Mouse (Mus musculus) neural tube, embryonic 14.5 days (tissue): ENCODE data around the gene Vps52. TPM values are rescaled to one million over a fixed set of nuclear protein-coding genes. Genes with fewer than 3 reads are reported as not detected.

Experiments
- ATAC-seq: fragments of 200-750 bp; cut with Nextera tagmentation; 2 replicates; pipeline ENCODE4 v1.8.0; 2017; ENCODE audit warnings: low read depth, mild to moderate bottlenecking, moderate TSS enrichment, moderate library complexity
- H3K27ac ChIP-seq: fragments of 300-500 bp; sonication (generic); 2 replicates; pipeline ENCODE4 v1.5.1; 2014; ENCODE audit warnings: low read depth, mild to moderate bottlenecking, control low read depth, low read length, moderate library complexity, mixed read lengths
- H3K27me3 ChIP-seq: fragments of 300-500 bp; sonication (generic); 2 replicates; pipeline ENCODE4 v1.6.1; 2014; ENCODE audit warnings: low read length; ENCODE audit not compliant: control insufficient read depth, insufficient read depth
- H3K36me3 ChIP-seq: fragments of 300-500 bp; sonication (generic); 2 replicates; pipeline ENCODE4 v1.6.1; 2014; ENCODE audit warnings: low read length, mixed read lengths; ENCODE audit not compliant: control insufficient read depth, insufficient read depth
- H3K4me1 ChIP-seq: fragments of 300-500 bp; sonication (generic); 2 replicates; pipeline ENCODE4 v1.6.1; 2014; ENCODE audit warnings: low read length; ENCODE audit not compliant: control insufficient read depth, insufficient read depth
- H3K4me2 ChIP-seq: fragments of 300-500 bp; sonication (generic); 2 replicates; pipeline ENCODE4 v1.6.1; 2014; ENCODE audit warnings: mild to moderate bottlenecking, low read depth, low read length, control low read depth
- H3K4me3 ChIP-seq: fragments of 300-500 bp; sonication (generic); 2 replicates; pipeline ENCODE4 v1.5.1; 2014; ENCODE audit warnings: low read depth, low read length, control low read depth, mixed read lengths
- H3K9ac ChIP-seq: fragments of 300-500 bp; sonication (generic); replicated peaks from 2 replicates; pipeline ENCODE4 v1.6.1; 2014; ENCODE audit warnings: low read depth, mild to moderate bottlenecking, control low read depth, low read length, mixed read lengths
- H3K9me3 ChIP-seq: fragments of 300-500 bp; sonication (generic); 2 replicates; pipeline ENCODE4 v1.6.1; 2016; ENCODE audit warnings: low read length; ENCODE audit not compliant: control insufficient read depth
- WGBS: fragments of 180-500 bp; shearing (Covaris S2); extraction: QIAGEN DNeasy Blood & Tissue Kit; methylation state at CpG from one replicate; pipeline ENCODE4 v1.1.7; 2014; 5-methylcytosine and 5-hydroxymethylcytosine counted together
- polyA plus RNA-seq: library from polyadenylated mRNA; unstranded; fragments of >200 nt; fragmentation: Nextera tagmentation; extraction: Ambion mirVana; gene quantifications from 2 replicates; pipeline ENCODE4 v1.2.1, GENCODE M21; 2014

Vps52 gene
- polyA plus RNA-seq, 1 experiment from 2014 or later, result 57.9 TPM

DNA sequence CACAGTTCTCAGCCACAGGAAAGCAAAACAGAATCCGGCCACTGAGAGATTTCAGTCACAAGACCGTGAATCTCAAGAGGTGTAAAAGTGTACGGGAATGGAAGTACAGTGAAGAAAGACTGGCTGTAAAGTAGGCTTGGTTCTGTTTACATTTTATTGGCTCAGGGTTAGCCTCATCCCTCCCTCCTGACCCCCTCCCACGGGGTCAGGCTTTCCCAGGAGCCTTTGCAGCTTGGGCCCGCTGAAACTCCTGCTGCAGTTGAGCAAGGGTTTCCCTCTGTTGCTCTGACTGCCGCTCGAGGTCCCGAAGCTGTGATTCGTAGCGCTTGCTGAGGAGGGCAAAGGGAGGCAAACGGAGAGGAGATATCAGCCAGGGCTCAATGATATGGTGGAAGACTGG is 16.8 kb upstream of the Vps52 start:
- no peak overlapping the region for H3K27ac ChIP-seq
- H3K4me1 ChIP-seq, result peaks cover 17% of the 10 kb centered on the region
- no peaks in the 10 kb centered on the region for H3K27me3 ChIP-seq
- no peak for ATAC-seq
- no peaks in the 10 kb centered on the region for H3K9me3 ChIP-seq
- no peak overlapping the region for H3K4me3 ChIP-seq
- H3K4me2 ChIP-seq, result no peak overlapping the region
- peaks cover 6% of the 10 kb centered on the region for H3K36me3 ChIP-seq
- WGBS, result 80% methylated on average over 11 of the region's 11 CpGs
- H3K9ac ChIP-seq, result no peak overlapping the region

DNA sequence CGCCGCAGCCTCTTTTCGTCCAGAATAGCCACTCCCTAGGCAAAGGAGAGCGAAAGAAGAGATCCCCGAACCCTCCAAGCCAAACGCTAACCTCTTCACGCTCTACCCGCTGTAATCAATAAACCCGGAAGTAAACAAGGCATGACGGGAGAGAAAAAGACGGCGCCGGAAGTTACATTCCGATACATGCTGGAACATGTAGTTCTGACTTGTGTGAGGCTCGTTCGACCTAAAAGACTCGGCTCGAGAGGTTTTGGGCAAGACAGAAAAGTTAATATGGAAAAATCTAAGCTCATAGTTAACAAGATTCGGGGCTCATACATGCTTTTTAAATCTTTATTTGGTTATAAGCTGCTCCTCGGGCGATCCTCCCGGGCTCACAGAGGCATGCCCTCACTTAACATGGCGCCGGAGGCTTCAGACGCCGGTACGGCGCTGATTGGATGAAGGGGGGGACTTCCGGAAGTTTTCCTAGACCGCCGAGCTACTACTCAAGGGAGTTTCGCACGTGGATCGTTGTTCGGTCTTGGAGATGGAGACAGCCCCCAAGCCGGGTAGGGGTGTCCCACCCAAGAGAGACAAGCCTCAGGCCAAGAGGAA is 15.3 kb upstream of the Vps52 start, which contains the start of the genes Pfdn6 and Wdr46:
Pfdn6 (minus strand) TSS at position 138 of the 600 bp plus-strand sequence.
Wdr46 (plus strand) TSS at position 455 of the 600 bp plus-strand sequence.
- no peak within 1 kb of the TSS for H3K27ac ChIP-seq
- ATAC-seq, result peak; percentile 91
- H3K4me2 ChIP-seq, result peak within 1 kb of the TSS; percentile 97
- peak within 1 kb of the TSS; percentile 74 for H3K9ac ChIP-seq
- H3K9me3 ChIP-seq, result no peaks in the 10 kb centered on the region
- peaks cover 17% of the 10 kb centered on the region for H3K4me1 ChIP-seq
- under 1% methylated on average over 36 of the region's 36 CpGs for WGBS
- peaks cover 11% of the 10 kb centered on the region for H3K36me3 ChIP-seq
- peak within 1 kb of the TSS; percentile 76 for H3K4me3 ChIP-seq
- no peaks in the 10 kb centered on the region for H3K27me3 ChIP-seq

DNA sequence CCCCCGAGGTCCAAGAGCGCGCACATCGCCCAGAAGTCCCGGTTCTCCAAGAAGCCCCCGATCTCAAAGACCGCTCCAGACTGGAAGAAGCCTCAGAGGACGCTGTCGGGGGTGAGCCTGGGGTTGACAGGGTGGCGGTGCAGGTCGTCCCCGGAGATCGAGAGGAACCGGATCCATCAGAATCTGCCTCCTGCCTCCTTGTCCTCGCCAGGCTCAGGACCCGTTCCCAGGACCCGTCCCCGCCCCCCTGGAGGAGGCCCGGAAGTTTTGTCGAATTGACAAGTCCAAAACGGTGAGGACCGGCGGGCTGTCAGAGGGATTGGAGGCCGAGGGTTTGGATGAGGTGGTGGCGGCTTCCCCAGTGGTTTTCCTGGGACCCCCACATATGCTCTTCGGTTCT is 14.6 kb upstream of the Vps52 start:
- Histone ChIP-seq H3K27me3 (no peaks in the 10 kb centered on the region), H3K36me3 (peaks cover 12% of the 10 kb centered on the region), H3K4me3 (peak overlapping the region; percentile 76), H3K27ac (no peak overlapping the region), H3K9ac (peak overlapping the region; percentile 74), H3K4me1 (peaks cover 17% of the 10 kb centered on the region), H3K4me2 (peak overlapping the region; percentile 97), H3K9me3 (no peaks in the 10 kb centered on the region)
- peak; percentile 9 for ATAC-seq
- 3% methylated on average over 25 of the region's 26 CpGs for WGBS

DNA sequence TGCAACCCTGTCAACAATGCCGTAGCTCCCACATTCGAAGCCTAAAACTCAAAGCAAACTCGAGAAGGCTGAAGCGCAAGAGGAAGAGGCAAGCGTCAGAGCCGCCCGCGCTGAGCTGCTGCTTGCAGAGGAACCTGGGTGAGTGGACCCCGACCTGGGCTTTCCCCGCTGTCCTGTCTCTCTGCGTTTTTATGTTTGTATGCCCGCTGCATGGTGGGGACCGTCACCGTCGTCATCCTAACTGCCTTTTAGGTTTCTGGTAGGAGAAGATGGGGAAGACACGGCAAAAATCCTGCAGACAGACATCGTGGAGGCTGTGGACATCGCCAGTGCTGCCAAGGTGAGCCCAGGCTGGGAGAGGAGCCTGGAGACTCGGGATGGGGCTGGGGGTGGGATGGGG is 14.2 kb upstream of the Vps52 start:
- no peak for ATAC-seq
- no peaks in the 10 kb centered on the region for H3K9me3 ChIP-seq
- H3K36me3 ChIP-seq, result peaks cover 16% of the 10 kb centered on the region
- WGBS, result 58% methylated on average over 19 of the region's 19 CpGs
- H3K27ac ChIP-seq, result no peak overlapping the region
- H3K4me2 ChIP-seq, result peak overlapping the region; percentile 97
- no peaks in the 10 kb centered on the region for H3K27me3 ChIP-seq
- H3K9ac ChIP-seq, result peak overlapping the region; percentile 74
- H3K4me3 ChIP-seq, result peak overlapping the region; percentile 76
- peaks cover 17% of the 10 kb centered on the region for H3K4me1 ChIP-seq

DNA sequence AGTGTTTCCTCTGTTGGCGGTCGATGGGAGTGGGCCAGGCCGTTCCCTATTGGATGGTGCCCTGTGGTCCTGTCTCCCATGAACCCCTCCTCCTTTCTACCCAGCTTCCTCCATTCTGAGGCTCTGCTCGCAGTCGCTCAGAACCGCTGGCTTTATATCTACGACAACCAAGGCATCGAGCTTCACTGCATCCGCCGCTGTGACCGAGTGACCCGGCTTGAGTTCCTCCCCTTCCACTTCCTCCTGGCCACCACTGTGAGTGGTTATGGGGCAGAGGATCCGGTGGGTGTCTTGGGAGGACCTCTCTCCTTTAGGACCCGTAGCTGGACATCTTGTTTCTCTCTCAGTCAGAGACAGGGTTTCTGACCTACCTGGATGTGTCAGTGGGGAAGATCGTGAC is 12.2 kb upstream of the Vps52 start:
- Histone ChIP-seq H3K4me1 (peaks cover 17% of the 10 kb centered on the region), H3K9ac (no peak overlapping the region), H3K9me3 (no peaks in the 10 kb centered on the region), H3K27ac (no peak overlapping the region), H3K36me3 (peaks cover 16% of the 10 kb centered on the region), H3K4me3 (no peak overlapping the region), H3K4me2 (no peak overlapping the region), H3K27me3 (no peaks in the 10 kb centered on the region)
- 94% methylated on average over 15 of the region's 15 CpGs for WGBS
- ATAC-seq, result no peak

DNA sequence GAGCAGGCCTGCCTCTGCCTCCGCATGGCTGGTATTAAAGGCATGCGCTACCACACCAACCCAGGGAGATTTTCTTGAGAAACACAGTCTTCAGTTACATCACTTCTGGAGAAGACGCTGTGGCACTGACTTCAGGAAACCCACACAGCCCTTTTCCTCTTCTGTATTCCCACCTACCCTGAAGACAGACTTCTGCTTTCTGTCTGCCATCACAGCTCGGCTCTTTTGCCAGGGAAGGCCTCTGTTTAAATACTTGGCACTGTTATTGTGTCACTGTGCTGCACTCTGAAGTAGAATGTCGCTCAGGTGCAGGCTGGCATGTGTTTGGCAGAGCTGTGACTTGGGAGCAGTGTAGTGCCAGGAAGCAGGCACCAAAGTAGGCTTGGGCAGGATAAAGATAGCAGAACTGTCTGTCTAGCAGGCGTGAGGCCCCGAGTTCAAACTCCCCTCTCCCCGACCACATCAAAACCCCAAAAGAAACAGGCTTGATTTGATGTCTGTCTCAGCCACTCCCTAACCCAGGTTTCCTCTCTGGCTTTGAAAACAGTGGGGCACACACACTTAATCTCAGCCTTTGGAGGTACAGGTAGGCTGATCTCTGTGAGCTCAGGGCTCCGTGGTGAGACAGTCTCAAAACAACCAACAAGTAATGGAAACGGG is 8.1 kb upstream of the Vps52 start:
- no peak for ATAC-seq
- 97% methylated on average over 10 of the region's 10 CpGs for WGBS
- H3K27ac ChIP-seq, result no peak overlapping the region
- H3K27me3 ChIP-seq, result no peaks in the 10 kb centered on the region
- H3K9me3 ChIP-seq, result no peaks in the 10 kb centered on the region
- no peak overlapping the region for H3K4me3 ChIP-seq
- peaks cover 24% of the 10 kb centered on the region for H3K4me1 ChIP-seq
- no peak overlapping the region for H3K4me2 ChIP-seq
- H3K36me3 ChIP-seq, result peaks cover 23% of the 10 kb centered on the region
- no peak overlapping the region for H3K9ac ChIP-seq

DNA sequence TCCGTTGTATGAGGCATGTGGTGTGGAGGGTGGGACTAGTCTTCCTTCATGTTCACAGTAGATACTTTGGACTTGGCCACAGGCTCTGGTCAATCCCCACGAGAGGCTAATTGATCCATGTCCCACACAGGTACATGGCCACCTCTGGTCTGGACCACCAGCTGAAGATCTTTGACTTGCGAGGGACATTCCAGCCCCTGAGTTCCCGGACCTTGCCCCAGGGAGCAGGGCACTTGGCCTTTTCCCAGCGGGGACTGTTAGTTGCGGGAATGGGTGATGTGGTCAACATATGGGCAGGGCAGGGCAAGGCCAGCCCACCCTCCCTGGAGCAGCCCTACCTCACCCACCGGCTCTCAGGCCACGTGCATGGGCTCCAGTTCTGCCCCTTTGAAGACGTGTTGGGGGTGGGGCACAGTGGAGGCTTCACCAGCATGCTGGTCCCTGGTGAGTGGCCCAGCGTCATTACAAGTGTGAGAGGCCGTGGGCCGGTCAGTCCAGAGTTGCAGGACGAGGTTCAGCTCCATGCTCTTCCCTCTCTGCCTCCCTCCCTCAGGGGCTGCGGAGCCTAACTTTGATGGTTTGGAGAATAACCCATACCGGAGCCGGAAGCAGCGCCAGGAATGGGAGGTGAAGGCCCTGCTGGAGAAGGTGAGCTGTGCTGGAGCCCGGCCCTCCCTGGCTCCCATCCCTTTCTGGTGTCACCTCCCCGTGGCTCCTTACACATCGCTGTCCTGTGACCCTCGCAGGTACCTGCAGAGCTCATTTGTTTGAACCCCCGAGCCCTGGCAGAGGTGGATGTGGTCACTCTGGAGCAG is 7.3 kb upstream of the Vps52 start:
- Histone ChIP-seq H3K4me2 (no peak overlapping the region), H3K9ac (no peak overlapping the region), H3K4me3 (no peak overlapping the region), H3K9me3 (no peaks in the 10 kb centered on the region), H3K4me1 (peaks cover 24% of the 10 kb centered on the region), H3K36me3 (peaks cover 25% of the 10 kb centered on the region), H3K27ac (no peak overlapping the region), H3K27me3 (no peaks in the 10 kb centered on the region)
- no peak for ATAC-seq
- WGBS, result 87% methylated on average over 22 of the region's 22 CpGs

DNA sequence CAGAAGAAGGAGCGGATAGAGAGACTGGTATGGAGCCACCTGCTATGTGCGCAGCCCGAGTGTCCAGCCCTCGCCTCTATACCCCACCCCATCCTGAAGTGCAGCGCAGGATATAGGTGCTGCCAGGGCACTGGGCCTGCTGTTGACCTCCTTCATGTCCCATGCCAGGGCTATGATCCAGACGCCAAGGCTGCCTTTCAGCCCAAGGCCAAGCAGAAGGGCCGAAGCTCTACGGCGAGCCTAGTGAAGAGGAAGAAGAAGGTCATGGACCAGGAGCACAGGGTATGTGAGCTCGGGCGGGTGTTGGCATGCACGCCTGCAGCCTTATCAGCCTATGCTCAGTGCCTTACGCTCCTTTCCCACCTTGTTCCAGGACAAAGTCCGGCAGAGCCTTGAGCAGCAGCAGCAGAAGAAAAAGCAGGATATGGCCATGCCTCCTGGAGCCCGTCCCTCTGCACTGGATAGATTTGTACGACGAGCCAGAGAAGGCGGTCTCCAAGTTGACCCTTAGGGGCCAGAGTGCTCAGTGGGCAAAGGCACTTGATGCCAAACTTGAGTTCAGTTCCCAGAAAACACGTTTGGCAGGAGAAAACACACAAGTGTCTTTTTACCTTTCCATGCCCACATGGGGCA is 6.6 kb upstream of the Vps52 start:
- no peak overlapping the region for H3K4me2 ChIP-seq
- peaks cover 26% of the 10 kb centered on the region for H3K36me3 ChIP-seq
- no peaks in the 10 kb centered on the region for H3K9me3 ChIP-seq
- H3K4me3 ChIP-seq, result no peak overlapping the region
- H3K27ac ChIP-seq, result no peak overlapping the region
- no peak for ATAC-seq
- H3K27me3 ChIP-seq, result no peaks in the 10 kb centered on the region
- WGBS, result 91% methylated on average over 19 of the region's 19 CpGs
- no peak overlapping the region for H3K9ac ChIP-seq
- peaks cover 30% of the 10 kb centered on the region for H3K4me1 ChIP-seq
